Mouse (Mus musculus) heart, adult 2 months (tissue): Measurements from ENCODE around the gene Egr2.

Experiments
- EP300 ChIP-seq: fragments of 200-500 bp; IDR thresholded peaks from 2 replicates; pipeline ENCODE4 v1.6.1; 2011; ENCODE audit warnings: low read depth, low read length, control low read depth; ENCODE audit not compliant: insufficient read depth
- POLR2A ChIP-seq: fragments of 200-500 bp; IDR thresholded peaks from 2 replicates; pipeline ENCODE4 v1.6.1; 2011; ENCODE audit warnings: mild to moderate bottlenecking, low read depth, low read length, control low read depth; ENCODE audit not compliant: insufficient read depth

DNA sequence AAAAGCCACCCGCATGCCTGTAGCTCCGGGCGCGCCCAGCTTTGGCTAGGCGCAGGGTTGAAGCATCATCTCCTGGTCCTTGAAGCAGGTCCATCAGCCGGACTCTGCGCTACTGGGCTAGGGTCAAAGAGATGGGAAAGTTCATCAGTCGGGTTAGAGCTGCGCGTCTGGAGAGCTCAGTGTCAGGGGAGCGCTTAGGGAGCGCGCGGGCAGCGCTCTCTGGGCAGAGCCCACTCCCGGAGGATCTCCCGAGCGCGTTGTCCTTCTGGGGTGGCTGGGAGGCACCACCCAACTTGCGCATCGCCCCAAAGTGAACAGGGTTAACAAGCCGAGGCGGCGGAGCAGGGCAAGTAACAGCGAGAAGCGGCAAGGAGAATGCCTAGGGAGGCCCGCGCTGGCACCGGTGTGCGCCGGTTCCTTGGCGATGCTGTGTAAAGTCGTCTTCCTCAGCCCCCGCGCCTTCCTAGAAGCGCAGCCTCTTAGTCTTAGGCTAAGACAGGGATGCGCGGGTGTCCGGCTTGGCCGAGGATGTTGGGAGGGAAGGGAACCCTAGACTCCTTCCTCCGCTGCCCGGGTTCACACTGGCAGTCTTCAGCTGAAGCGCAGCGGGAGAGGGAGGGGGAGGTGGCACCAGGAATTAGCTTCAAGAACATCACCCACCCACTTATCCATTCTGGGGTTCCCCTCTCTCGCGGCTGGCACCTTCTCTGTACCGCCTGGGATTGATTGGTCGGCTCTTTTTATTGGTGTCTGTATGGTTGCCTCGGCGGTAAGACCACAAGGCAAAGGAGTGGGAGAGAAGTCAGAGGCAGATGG lies 3.5 kb downstream of the Egr2 start:
- TF ChIP-seq EP300 (no peak), POLR2A (no peak)
